Mouse (Mus musculus): ENCODE results near the gene Foxd4. TPM values are rescaled to one million over a fixed set of nuclear protein-coding genes. Genes with fewer than 3 reads are reported as not detected.
"Not testable (repeated sequence)": the region's sequence is repeated elsewhere in the genome, so short reads cannot be mapped to it uniquely, and the experiment has no call there.

The Foxd4 gene
- polyA plus RNA-seq, 1 experiment from 2014 or later, result not detected

DNA sequence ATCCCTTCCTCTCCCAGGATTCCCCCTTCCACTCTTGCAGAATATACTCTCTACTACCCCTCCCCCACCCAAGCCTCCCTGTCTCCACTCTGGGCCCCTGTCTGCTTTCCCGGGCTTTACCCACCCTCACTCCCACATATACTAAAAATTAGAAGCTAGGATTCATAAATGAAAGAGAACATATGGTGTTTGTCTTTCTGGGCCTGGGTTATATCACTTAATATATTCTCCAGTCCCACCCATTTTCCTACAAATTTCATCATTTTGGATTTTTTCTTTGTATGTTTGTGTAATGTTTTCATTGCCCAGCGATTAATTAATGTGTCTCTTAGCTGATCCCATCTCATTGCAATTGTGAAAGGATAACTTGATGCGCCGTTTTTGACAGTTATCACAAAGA is 19.8 kb downstream of the Foxd4 start:
- 66% methylated on average over 4 of the region's 4 CpGs for WGBS
- no peaks in the 10 kb centered on the region for H3K36me3 ChIP-seq (ENCODE audit: control insufficient read depth, insufficient read depth)
- no peaks in the 10 kb centered on the region for H3K4me1 ChIP-seq (replicated peaks; ENCODE audit: control insufficient read depth, insufficient read depth, low read length)
- H3K4me3 ChIP-seq (replicated peaks; ENCODE audit: low read length), result no peak overlapping the region
- ATAC-seq, result no peak
- H3K27ac ChIP-seq (ENCODE audit: low read length), result no peak overlapping the region
- no peak overlapping the region for H3K4me2 ChIP-seq (ENCODE audit: low read length)
- no peaks in the 10 kb centered on the region for H3K9me3 ChIP-seq (ENCODE audit: control insufficient read depth, low read length)
- no peak overlapping the region for H3K9ac ChIP-seq (replicated peaks; ENCODE audit: low read depth, low read length)
- H3K27me3 ChIP-seq (replicated peaks; ENCODE audit: control insufficient read depth, insufficient read depth, low read length), result no peaks in the 10 kb centered on the region

DNA sequence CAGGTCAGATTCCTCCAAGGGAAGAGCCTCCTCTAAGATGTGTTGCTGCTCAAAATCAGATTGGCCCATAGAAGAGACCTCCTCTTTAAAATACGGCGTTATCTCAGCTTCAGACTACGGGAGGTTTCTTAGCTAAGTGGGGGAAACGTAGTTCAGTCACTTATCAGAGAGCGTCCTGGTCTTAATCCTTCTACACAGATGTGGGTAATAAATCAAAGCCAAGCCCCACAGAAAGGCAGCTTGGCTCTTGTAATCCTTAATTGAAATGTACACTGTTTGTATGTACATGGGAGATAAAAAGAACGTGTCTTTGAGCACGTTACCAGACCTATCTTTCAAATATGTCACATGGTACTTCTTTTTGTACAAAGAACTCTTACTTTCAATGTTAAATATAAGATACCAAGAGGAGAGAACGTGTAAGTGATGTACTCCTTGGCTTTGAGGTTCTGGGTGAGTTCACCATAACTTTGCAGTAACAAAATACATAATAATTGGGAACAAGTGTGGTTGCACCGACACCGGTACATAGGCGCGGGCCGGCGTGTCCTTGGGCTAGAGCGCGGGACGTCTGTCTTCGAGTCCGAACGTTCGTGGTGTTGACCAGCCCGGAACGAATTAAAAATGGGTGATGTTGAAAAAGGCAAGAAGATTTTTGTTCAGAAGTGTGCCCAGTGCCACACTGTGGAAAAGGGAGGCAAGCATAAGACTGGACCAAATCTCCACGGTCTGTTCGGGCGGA is 25.7 kb downstream of the Foxd4 start, which contains the start of gene Gm10053:
Gm10053 (plus strand) TSS at position 558 of the 742 bp plus-strand sequence.
- WGBS, result 86% methylated on average over 23 of the region's 26 CpGs
- H3K27ac ChIP-seq (ENCODE audit: low read length); H3K4me1 ChIP-seq (replicated peaks; ENCODE audit: control insufficient read depth, insufficient read depth, low read length); ATAC-seq; H3K36me3 ChIP-seq (ENCODE audit: control insufficient read depth, insufficient read depth); H3K4me2 ChIP-seq (ENCODE audit: low read length); H3K9me3 ChIP-seq (ENCODE audit: control insufficient read depth, low read length); H3K9ac ChIP-seq (replicated peaks; ENCODE audit: low read depth, low read length); H3K4me3 ChIP-seq (replicated peaks; ENCODE audit: low read length); H3K27me3 ChIP-seq (replicated peaks; ENCODE audit: control insufficient read depth, insufficient read depth, low read length): not testable (repeated sequence)

DNA sequence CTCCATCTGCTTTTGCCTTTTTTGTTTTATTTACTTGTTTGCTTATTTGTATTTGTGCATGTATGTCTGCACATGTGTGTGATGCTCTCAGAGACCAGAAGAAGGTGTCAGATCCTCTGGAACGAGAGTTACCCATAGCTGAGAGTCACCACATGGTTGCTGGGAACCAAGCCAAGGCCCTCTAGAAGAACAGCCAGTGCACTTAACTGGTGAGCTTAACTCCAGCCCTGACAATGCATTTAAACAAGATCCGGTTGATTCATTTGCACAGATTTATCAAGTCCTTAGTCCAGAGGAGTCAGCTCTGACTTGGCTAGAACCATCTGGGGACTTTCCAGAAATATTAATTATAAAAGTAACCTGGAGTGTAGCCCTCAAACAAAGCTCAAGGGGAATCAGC is 27.1 kb downstream of the Foxd4 start:
- Histone ChIP-seq H3K9me3 (ENCODE audit: control insufficient read depth, low read length) (no peaks in the 10 kb centered on the region), H3K36me3 (ENCODE audit: control insufficient read depth, insufficient read depth) (no peaks in the 10 kb centered on the region), H3K4me3 (replicated peaks; ENCODE audit: low read length) (no peak overlapping the region), H3K4me2 (ENCODE audit: low read length) (no peak overlapping the region), H3K27me3 (replicated peaks; ENCODE audit: control insufficient read depth, insufficient read depth, low read length) (no peaks in the 10 kb centered on the region), H3K9ac (replicated peaks; ENCODE audit: low read depth, low read length) (no peak overlapping the region), H3K27ac (ENCODE audit: low read length) (no peak overlapping the region), H3K4me1 (replicated peaks; ENCODE audit: control insufficient read depth, insufficient read depth, low read length) (no peaks in the 10 kb centered on the region)
- no peak for ATAC-seq
- WGBS, result 29% methylated on average over 2 of the region's 2 CpGs

DNA sequence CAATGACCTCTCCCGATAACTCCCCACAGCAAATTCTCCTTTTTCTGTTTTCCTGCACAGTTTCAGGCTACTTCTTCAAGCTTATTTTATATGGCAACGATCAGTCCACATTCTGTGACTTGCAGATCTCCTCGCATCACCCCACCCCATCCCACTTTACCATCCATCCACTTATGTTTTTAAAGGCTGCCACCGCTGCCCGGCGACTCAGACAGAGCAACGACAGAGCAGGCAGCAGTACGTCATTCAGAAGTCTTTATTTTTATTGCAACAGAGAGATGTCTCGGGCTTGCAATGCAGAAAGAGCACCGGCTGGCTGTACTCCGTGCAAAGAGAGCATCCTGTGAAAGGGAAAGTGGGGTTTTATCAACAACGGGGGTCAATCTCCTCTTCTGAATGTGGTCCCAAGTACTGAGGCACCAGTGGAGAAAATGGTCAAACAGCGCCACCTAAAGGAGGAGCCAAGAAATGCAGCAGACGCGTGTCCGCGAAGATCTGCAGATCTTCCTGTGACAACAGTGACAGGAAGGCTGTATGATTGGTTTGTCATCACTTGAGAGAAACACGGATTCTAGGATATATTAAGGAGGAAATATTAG is 29.9 kb downstream of the Foxd4 start:
- H3K27ac ChIP-seq (ENCODE audit: low read length), result no peak overlapping the region
- peak overlapping the region; percentile 70 for H3K4me2 ChIP-seq (ENCODE audit: low read length)
- H3K36me3 ChIP-seq (ENCODE audit: control insufficient read depth, insufficient read depth), result no peaks in the 10 kb centered on the region
- 15% methylated on average over 18 of the region's 18 CpGs for WGBS
- no peaks in the 10 kb centered on the region for H3K4me1 ChIP-seq (replicated peaks; ENCODE audit: control insufficient read depth, insufficient read depth, low read length)
- no peaks in the 10 kb centered on the region for H3K9me3 ChIP-seq (ENCODE audit: control insufficient read depth, low read length)
- ATAC-seq, result peak; percentile 89
- H3K9ac ChIP-seq (replicated peaks; ENCODE audit: low read depth, low read length), result peak overlapping the region; percentile 51
- peak overlapping the region; percentile 42 for H3K4me3 ChIP-seq (replicated peaks; ENCODE audit: low read length)
- H3K27me3 ChIP-seq (replicated peaks; ENCODE audit: control insufficient read depth, insufficient read depth, low read length), result no peaks in the 10 kb centered on the region

DNA sequence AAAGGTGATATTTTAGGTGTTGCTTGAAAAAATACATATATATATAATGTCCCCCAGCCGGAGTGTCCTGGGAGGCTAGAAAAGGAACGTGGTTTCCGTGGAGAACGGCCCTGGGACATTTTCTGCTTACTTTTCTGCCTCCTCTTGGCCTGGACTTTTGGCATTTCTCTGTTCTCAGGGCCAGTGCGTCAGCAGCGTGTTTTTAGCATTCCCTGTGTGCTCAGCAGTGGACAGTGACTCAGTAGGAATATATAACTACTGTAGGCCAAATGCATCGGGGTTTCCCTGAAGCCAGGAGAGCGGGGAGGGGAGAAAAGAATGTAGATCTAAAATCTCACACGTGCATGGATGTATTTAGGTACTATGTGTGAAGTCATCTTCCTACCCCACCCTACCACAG is 35.6 kb downstream of the Foxd4 start:
- H3K4me2 ChIP-seq (ENCODE audit: low read length), result no peak overlapping the region
- H3K27me3 ChIP-seq (replicated peaks; ENCODE audit: control insufficient read depth, insufficient read depth, low read length), result peaks cover 4% of the 10 kb centered on the region
- ATAC-seq, result no peak
- 89% methylated on average over 9 of the region's 9 CpGs for WGBS
- no peak overlapping the region for H3K4me3 ChIP-seq (replicated peaks; ENCODE audit: low read length)
- no peak overlapping the region for H3K27ac ChIP-seq (ENCODE audit: low read length)
- H3K36me3 ChIP-seq (ENCODE audit: control insufficient read depth, insufficient read depth), result no peaks in the 10 kb centered on the region
- H3K9me3 ChIP-seq (ENCODE audit: control insufficient read depth, low read length), result no peaks in the 10 kb centered on the region
- H3K4me1 ChIP-seq (replicated peaks; ENCODE audit: control insufficient read depth, insufficient read depth, low read length), result peaks cover 7% of the 10 kb centered on the region
- H3K9ac ChIP-seq (replicated peaks; ENCODE audit: low read depth, low read length), result no peak overlapping the region

DNA sequence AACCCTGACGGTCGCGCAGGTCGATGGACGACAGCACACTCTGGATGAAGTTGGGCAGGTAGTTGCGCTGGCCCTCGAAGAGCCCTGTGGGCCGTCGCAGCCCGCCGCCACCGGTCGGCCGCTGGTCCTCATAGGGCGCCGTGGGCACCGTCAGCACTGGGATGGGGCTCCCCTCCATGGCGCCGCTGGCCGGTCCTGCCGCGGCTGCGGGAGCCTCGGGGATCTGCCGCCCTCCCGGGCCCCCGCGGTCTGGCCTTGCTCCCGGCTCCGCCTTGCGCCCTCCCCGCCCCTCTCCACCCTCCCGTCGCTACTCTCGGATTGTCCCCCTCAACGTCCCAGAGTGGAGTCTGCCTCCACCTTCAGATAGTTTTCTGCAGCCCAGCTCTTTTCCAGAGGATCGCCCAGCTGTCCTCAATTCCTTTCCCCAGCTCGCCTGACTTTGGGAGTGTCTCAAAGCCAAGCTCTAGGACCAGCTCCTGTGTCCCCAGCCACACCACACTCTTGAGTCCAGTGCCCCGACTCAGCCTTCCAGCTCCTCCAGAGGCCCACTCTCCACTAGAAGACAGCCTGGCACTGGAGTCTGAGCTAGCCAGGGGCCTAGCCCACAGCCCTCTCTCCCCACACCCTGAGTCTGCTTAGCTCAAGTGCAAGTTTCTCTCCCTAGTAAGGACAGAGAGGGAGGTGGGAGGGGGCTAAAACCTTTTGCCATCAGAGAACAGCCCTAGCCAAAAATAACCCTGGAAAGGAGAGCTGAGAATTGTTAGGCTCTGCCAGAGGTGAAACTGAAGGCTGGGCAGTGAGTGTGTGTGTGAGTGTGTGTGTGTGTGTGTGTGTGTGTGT is 39.2 kb downstream of the Foxd4 start, which contains the start of gene Pgm5:
Pgm5 (minus strand) TSS at position 244 of the 840 bp plus-strand sequence.
- peak within 1 kb of the TSS; percentile 59 for H3K4me2 ChIP-seq (ENCODE audit: low read length)
- peak within 1 kb of the TSS; percentile 35 for H3K4me3 ChIP-seq (replicated peaks; ENCODE audit: low read length)
- peak within 1 kb of the TSS; percentile 38; the same call in 1 of the 2 replicates for H3K9ac ChIP-seq (replicated peaks; ENCODE audit: low read depth, low read length)
- H3K9me3 ChIP-seq (ENCODE audit: control insufficient read depth, low read length), result no peaks in the 10 kb centered on the region
- no peaks in the 10 kb centered on the region for H3K36me3 ChIP-seq (ENCODE audit: control insufficient read depth, insufficient read depth)
- 1% methylated on average over 36 of the region's 39 CpGs for WGBS
- no peak within 1 kb of the TSS for H3K27ac ChIP-seq (ENCODE audit: low read length)
- H3K27me3 ChIP-seq (replicated peaks; ENCODE audit: control insufficient read depth, insufficient read depth, low read length), result peaks cover 4% of the 10 kb centered on the region
- ATAC-seq, result peak; percentile 40
- H3K4me1 ChIP-seq (replicated peaks; ENCODE audit: control insufficient read depth, insufficient read depth, low read length), result peaks cover 7% of the 10 kb centered on the region

DNA sequence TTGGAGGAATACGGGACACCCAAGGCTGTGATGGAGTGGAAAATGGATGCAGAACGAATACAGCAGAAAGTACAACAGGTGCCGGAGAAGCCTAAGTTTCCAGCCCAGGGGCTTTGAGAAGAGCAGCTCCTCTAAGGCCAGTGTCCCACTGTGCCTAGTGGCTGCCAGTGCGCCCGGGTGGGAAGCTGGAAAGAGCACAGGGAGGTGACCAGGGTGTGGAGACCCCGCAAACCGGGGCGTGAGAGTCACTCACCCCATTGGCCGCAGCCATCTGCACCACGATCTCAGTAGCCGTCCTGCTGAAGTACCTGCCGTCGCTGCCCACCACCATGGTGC is 39.8 kb downstream of the Foxd4 start:
- WGBS, result 17% methylated on average over 13 of the region's 13 CpGs
- Histone ChIP-seq H3K27ac (ENCODE audit: low read length) (no peak overlapping the region), H3K9me3 (ENCODE audit: control insufficient read depth, low read length) (no peaks in the 10 kb centered on the region), H3K4me3 (replicated peaks; ENCODE audit: low read length) (peak overlapping the region; percentile 35), H3K9ac (replicated peaks; ENCODE audit: low read depth, low read length) (peak overlapping the region; percentile 38; the same call in 1 of the 2 replicates), H3K36me3 (ENCODE audit: control insufficient read depth, insufficient read depth) (no peaks in the 10 kb centered on the region), H3K4me1 (replicated peaks; ENCODE audit: control insufficient read depth, insufficient read depth, low read length) (peaks cover 7% of the 10 kb centered on the region), H3K4me2 (ENCODE audit: low read length) (peak overlapping the region; percentile 59), H3K27me3 (replicated peaks; ENCODE audit: control insufficient read depth, insufficient read depth, low read length) (peaks cover 4% of the 10 kb centered on the region)
- ATAC-seq, result no peak

DNA sequence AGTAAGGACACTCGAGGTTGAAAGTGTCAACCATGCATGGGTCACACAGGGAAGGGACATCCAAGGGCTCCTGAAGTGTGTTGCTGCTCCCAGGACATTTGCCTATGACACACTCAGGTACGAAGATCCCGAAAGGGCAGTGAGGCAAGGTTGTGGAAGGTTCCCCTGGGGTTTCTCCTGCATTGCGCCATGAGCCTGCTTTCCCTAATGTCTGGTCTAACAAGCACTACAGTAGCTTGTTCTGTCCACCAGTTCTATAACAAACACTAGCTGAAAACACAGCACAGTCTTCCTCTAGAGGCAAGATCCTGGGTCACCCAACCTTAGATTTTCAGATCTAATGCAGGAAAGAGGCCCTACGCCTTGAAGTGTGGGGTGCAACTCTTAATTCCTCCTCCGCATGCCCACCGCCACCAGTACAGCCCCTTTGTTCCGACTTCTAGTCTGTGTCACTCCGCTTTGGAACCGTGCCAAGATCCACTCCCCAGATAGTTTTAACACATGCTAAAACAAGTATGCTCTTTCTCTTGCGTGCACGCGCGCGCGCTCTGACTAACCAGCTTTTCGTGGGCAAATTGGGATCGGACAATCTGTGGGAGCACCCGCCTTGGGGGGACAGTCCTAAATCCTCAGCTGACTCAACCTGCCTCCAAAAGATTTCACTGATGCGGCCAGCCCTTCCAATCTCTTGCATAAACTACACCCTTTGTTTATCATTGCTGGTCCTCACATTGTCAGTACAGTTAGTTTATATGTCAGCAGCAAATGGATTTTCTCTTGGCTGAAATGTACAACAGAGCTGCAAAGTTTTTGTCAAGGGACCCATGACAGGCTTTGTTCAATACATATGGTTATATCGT is 49.3 kb downstream of the Foxd4 start:
- H3K9me3 ChIP-seq (ENCODE audit: control insufficient read depth, low read length), result no peaks in the 10 kb centered on the region
- H3K4me1 ChIP-seq (replicated peaks; ENCODE audit: control insufficient read depth, insufficient read depth, low read length), result peaks cover 6% of the 10 kb centered on the region
- no peak overlapping the region for H3K27ac ChIP-seq (ENCODE audit: low read length)
- H3K4me2 ChIP-seq (ENCODE audit: low read length), result peak overlapping the region; percentile 20
- WGBS, result 57% methylated on average over 21 of the region's 21 CpGs
- H3K4me3 ChIP-seq (replicated peaks; ENCODE audit: low read length), result no peak overlapping the region
- no peaks in the 10 kb centered on the region for H3K36me3 ChIP-seq (ENCODE audit: control insufficient read depth, insufficient read depth)
- H3K9ac ChIP-seq (replicated peaks; ENCODE audit: low read depth, low read length), result no peak overlapping the region
- no peaks in the 10 kb centered on the region for H3K27me3 ChIP-seq (replicated peaks; ENCODE audit: control insufficient read depth, insufficient read depth, low read length)
- peak; percentile 65 for ATAC-seq
